Mouse (Mus musculus) intestine, embryonic 16.5 days (tissue): Measurements from ENCODE around the gene Tln2. TPM values are rescaled to one million over a fixed set of nuclear protein-coding genes. Genes with fewer than 3 reads are reported as not detected.

ENCODE experiments used
- ATAC-seq: fragments of 200-750 bp; cut with Nextera tagmentation; 2 replicates; pipeline ENCODE4 v1.8.0; 2017; ENCODE audit warnings: moderate TSS enrichment, moderate library complexity
- H3K27ac ChIP-seq: fragments of 300-500 bp; sonication (generic); 2 replicates; pipeline ENCODE4 v1.5.1; 2014; ENCODE audit warnings: mild to moderate bottlenecking, low read length
- H3K27me3 ChIP-seq: fragments of 300-500 bp; sonication (generic); replicated peaks from 2 replicates; pipeline ENCODE4 v1.6.1; 2014; ENCODE audit warnings: low read length, control low read depth, mixed read lengths; ENCODE audit not compliant: control insufficient read depth, insufficient read depth
- H3K36me3 ChIP-seq: fragments of 300-500 bp; sonication (generic); 2 replicates; pipeline ENCODE4 v1.6.1; 2014; ENCODE audit warnings: low read length, control low read depth; ENCODE audit not compliant: control insufficient read depth, insufficient read depth
- H3K4me1 ChIP-seq: fragments of 300-500 bp; sonication (generic); 2 replicates; pipeline ENCODE4 v1.6.1; 2014; ENCODE audit warnings: low read length, control low read depth, mixed read lengths; ENCODE audit not compliant: control insufficient read depth, insufficient read depth
- H3K4me2 ChIP-seq: fragments of 300-500 bp; sonication (generic); 2 replicates; pipeline ENCODE4 v1.6.1; 2014; ENCODE audit warnings: low read depth, low read length, control low read depth
- H3K4me3 ChIP-seq: fragments of 300-500 bp; sonication (generic); 2 replicates; pipeline ENCODE4 v1.5.1; 2014; ENCODE audit warnings: mild to moderate bottlenecking, low read length
- H3K9ac ChIP-seq: fragments of 300-500 bp; sonication (generic); 2 replicates; pipeline ENCODE4 v1.6.1; 2014; ENCODE audit warnings: low read depth, low read length
- H3K9me3 ChIP-seq: fragments of 300-500 bp; sonication (generic); 2 replicates; pipeline ENCODE4 v1.6.1; 2016; ENCODE audit warnings: low read length, control low read depth; ENCODE audit not compliant: control insufficient read depth
- WGBS: fragments of 180-500 bp; shearing (Covaris S2); extraction: QIAGEN DNeasy Blood & Tissue Kit; methylation state at CpG from one replicate; pipeline ENCODE4 v1.1.7; 2014; 5-methylcytosine and 5-hydroxymethylcytosine counted together
- polyA plus RNA-seq: library from polyadenylated mRNA; unstranded; fragments of >200 nt; fragmentation: Nextera tagmentation; extraction: Ambion mirVana; gene quantifications from 2 replicates; pipeline ENCODE4 v1.2.1, GENCODE M21; 2015

Tln2 gene
- polyA plus RNA-seq, 1 experiment from 2014 or later, result 19.8 TPM

GRCm38 (mm10) chr9:67592726-67593125, 33.2 kb upstream of the Tln2 start:
- H3K36me3 ChIP-seq, result no peaks in the 10 kb centered on the region
- 84% methylated on average over 5 of the region's 5 CpGs for WGBS
- no peak overlapping the region for H3K27ac ChIP-seq
- H3K4me3 ChIP-seq, result no peak overlapping the region
- H3K27me3 ChIP-seq, result no peaks in the 10 kb centered on the region
- no peaks in the 10 kb centered on the region for H3K4me1 ChIP-seq
- H3K4me2 ChIP-seq, result no peak overlapping the region
- no peaks in the 10 kb centered on the region for H3K9me3 ChIP-seq
- no peak overlapping the region for H3K9ac ChIP-seq
- ATAC-seq, result no peak

GRCm38 (mm10) chr9:67587111-67587510, 27.6 kb upstream of the Tln2 start:
- WGBS, result 91% methylated on average over 3 of the region's 3 CpGs

GRCm38 (mm10) chr9:67586489-67586888, 27.0 kb upstream of the Tln2 start:
- no peaks in the 10 kb centered on the region for H3K27me3 ChIP-seq
- WGBS, result 73% methylated on average over 1 of the region's 1 CpGs
- peak; percentile 64 for ATAC-seq
- H3K27ac ChIP-seq, result no peak overlapping the region
- peaks cover 8% of the 10 kb centered on the region; the same call in 1 of the 2 replicates for H3K4me1 ChIP-seq
- no peak overlapping the region for H3K4me2 ChIP-seq
- no peak overlapping the region for H3K4me3 ChIP-seq
- H3K9me3 ChIP-seq, result no peaks in the 10 kb centered on the region
- no peak overlapping the region for H3K9ac ChIP-seq
- no peaks in the 10 kb centered on the region for H3K36me3 ChIP-seq

More at GRCm38 (mm10) chr9:67587111-67587510, 27.6 kb upstream of the Tln2 start:
- Histone ChIP-seq H3K4me2 (no peak overlapping the region), H3K27ac (no peak overlapping the region), H3K36me3 (no peaks in the 10 kb centered on the region), H3K4me3 (no peak overlapping the region), H3K4me1 (peaks cover 8% of the 10 kb centered on the region; the same call in 1 of the 2 replicates), H3K9me3 (no peaks in the 10 kb centered on the region), H3K27me3 (no peaks in the 10 kb centered on the region), H3K9ac (no peak overlapping the region)
- ATAC-seq, result no peak

GRCm38 (mm10) chr9:67584871-67585270, 25.4 kb upstream of the Tln2 start:
- Histone ChIP-seq H3K4me2 (no peak overlapping the region), H3K9ac (no peak overlapping the region), H3K4me3 (no peak overlapping the region), H3K27ac (no peak overlapping the region; the same call in 1 of the 2 replicates), H3K36me3 (no peaks in the 10 kb centered on the region), H3K9me3 (no peaks in the 10 kb centered on the region), H3K4me1 (peaks cover 8% of the 10 kb centered on the region; the same call in 1 of the 2 replicates), H3K27me3 (no peaks in the 10 kb centered on the region)
- WGBS, result 63% methylated on average over 10 of the region's 10 CpGs
- 0 out of 2 replicates have a peak, but pooled peaks have one; percentile 38 for ATAC-seq

- peaks cover 8% of the 10 kb centered on the region; the same call in 1 of the 2 replicates for H3K4me1 ChIP-seq
- no peaks in the 10 kb centered on the region for H3K27me3 ChIP-seq
- H3K9ac ChIP-seq, result no peak overlapping the region
- no peak for ATAC-seq
- no peak overlapping the region for H3K4me3 ChIP-seq
- no peak overlapping the region for H3K27ac ChIP-seq
- no peaks in the 10 kb centered on the region for H3K36me3 ChIP-seq
- H3K9me3 ChIP-seq, result no peaks in the 10 kb centered on the region
- WGBS, result 54% methylated on average over 10 of the region's 10 CpGs
- H3K4me2 ChIP-seq, result no peak overlapping the region
Observed at GRCm38 (mm10) chr9:67581581-67582280, 22.2 kb upstream of the Tln2 start.

GRCm38 (mm10) chr9:67579541-67579940, 20.0 kb upstream of the Tln2 start:
- 83% methylated on average over 1 of the region's 1 CpGs for WGBS
- Histone ChIP-seq H3K9me3 (no peaks in the 10 kb centered on the region), H3K4me1 (0 out of 2 replicates have a peak, but pooled peaks cover 2% of the 10 kb centered on the region)

GRCm38 (mm10) chr9:67574721-67575248, 15.3 kb upstream of the Tln2 start:
- no peak for ATAC-seq
- H3K4me1 ChIP-seq, result peaks cover 12% of the 10 kb centered on the region; the same call in 1 of the 2 replicates
- H3K9me3 ChIP-seq, result no peaks in the 10 kb centered on the region
- WGBS, result 75% methylated on average over 7 of the region's 7 CpGs
- H3K9ac ChIP-seq, result no peak overlapping the region
- no peaks in the 10 kb centered on the region for H3K36me3 ChIP-seq
- no peaks in the 10 kb centered on the region for H3K27me3 ChIP-seq
- H3K4me3 ChIP-seq, result no peak overlapping the region
- no peak overlapping the region for H3K4me2 ChIP-seq
- H3K27ac ChIP-seq, result no peak overlapping the region

More at GRCm38 (mm10) chr9:67579541-67579940, 20.0 kb upstream of the Tln2 start:
- no peak for ATAC-seq
- Histone ChIP-seq H3K4me3 (no peak overlapping the region), H3K4me2 (no peak overlapping the region), H3K27ac (no peak overlapping the region), H3K9ac (no peak overlapping the region), H3K36me3 (no peaks in the 10 kb centered on the region), H3K27me3 (no peaks in the 10 kb centered on the region)

- H3K27ac ChIP-seq, result no peak overlapping the region
- 45% methylated on average over 3 of the region's 3 CpGs for WGBS
Observed at GRCm38 (mm10) chr9:67573683-67573979, 14.1 kb upstream of the Tln2 start.

GRCm38 (mm10) chr9:67572790-67573682, 13.5 kb upstream of the Tln2 start:
- Histone ChIP-seq H3K27ac (peak overlapping the region; percentile 23; the same call in 1 of the 2 replicates), H3K4me1 (peaks cover 12% of the 10 kb centered on the region; the same call in 1 of the 2 replicates), H3K4me2 (no peak overlapping the region), H3K9me3 (no peaks in the 10 kb centered on the region), H3K9ac (no peak overlapping the region), H3K4me3 (no peak overlapping the region), H3K27me3 (no peaks in the 10 kb centered on the region), H3K36me3 (no peaks in the 10 kb centered on the region)
- no peak for ATAC-seq
- 55% methylated on average over 10 of the region's 10 CpGs for WGBS

More at GRCm38 (mm10) chr9:67573683-67573979, 14.1 kb upstream of the Tln2 start:
- no peaks in the 10 kb centered on the region for H3K27me3 ChIP-seq
- ATAC-seq, result no peak
- H3K9ac ChIP-seq, result no peak overlapping the region
- H3K4me1 ChIP-seq, result peaks cover 12% of the 10 kb centered on the region; the same call in 1 of the 2 replicates
- H3K4me3 ChIP-seq, result no peak overlapping the region
- no peak overlapping the region for H3K4me2 ChIP-seq
- no peaks in the 10 kb centered on the region for H3K9me3 ChIP-seq
- H3K36me3 ChIP-seq, result no peaks in the 10 kb centered on the region
